Mouse (Mus musculus): ENCODE results near the gene Ppp1r8.

DNA sequence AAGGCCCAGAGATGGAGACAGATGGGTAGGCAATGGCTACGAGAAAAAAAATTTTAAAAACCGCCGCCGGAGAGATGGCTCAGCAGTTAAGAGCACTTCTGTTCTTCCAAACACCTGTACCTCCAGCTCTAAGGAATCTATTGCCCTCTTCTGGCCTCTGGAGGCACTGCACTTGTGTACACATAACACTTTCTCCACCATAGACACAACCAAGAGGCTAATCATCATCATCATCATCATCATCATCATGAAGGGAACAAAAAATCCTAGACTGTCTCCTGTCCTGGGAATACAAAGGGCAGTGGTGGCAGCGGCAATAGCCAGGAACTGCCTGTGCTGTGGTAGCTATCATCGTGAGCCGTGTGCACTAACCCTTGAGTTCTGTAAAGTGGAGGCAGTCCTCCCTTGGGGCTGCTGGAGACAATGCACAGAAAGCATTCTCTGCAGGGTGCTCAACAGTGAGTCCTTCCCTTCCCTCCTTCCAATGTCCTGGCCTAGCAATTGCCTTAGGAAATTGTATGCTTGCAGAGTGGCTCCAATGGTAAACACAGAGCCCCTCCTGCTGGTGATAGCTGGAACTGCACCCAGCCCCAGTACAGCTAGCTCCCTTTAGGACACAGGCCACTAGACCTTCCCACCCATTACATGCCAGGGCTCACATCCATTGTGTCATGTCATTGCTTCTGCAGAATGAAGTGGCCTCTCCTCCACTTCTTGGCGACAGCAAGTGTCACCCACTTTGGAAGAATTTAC, 19.2 kb downstream of the Ppp1r8 start:
- TF ChIP-seq CHD2 (IDR thresholded peaks at IDR 0.05; ENCODE audit: low read depth, low read length) (no peak), ZC3H11A (IDR thresholded peaks at IDR 0.05; ENCODE audit: borderline replicate concordance, low read depth, low read length) (peak; percentile 67; the same call in 1 of the 2 replicates), MAFK (IDR thresholded peaks at IDR 0.05; ENCODE audit: insufficient read depth, low read depth, low read length) (no peak), ZNF384 (IDR thresholded peaks at IDR 0.05; ENCODE audit: low read depth, low read length) (no peak)
